Mouse (Mus musculus) CD4-positive naive resting alpha-beta T cell, adult 76 days (primary cell): ENCODE measurements around the gene Elmod2. TPM values are rescaled to one million over a fixed set of nuclear protein-coding genes. Genes with fewer than 3 reads are reported as not detected.

Experiments used
- total RNA-seq: library from RNA; stranded (reverse); gene quantifications from one replicate; pipeline ENCODE4 v1.2.4, GENCODE M21; 2023

Gene Elmod2
- total RNA-seq, result 7.0 TPM

DNA sequence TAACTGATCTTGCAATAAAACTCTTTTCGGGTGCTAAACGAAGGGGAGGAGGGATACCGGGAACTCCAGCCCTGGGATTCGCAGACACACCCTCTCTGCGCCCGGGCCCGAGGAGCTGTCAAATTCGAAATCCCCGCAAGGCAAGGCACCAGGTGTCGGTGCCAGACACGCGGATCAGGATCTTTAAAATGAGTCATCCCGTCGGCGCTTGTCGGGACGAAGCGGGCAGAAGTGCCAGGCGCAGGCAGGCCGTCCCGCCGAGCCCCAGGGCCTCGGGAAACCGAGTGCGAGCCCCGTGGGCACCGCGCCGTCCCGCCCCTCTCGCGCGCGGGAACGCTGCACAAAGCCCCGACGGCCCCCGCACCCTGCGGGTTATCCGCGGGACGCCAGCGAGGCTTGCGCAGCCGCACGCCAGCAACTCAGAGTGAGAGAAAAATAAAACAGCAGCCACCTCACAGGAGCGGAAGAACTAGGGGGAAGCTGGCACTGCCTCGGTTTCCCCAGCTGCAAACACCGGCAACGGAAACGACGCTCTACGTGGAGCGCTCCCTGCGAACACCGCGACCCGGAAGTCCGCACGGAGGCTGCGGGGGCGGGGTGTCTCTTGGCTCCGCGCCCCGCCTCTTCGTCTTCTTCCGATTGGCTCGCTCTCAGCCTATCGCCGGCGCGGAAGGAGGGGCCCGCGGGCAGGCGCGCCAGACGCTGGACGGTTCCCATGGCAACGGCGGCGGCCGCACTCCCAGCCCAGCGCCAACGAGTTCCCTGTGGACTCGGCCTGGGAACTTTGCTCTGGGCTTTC, at the start of gene Elmod2:
Elmod2 (minus strand) TSS at position 588 of the 799 bp plus-strand sequence.

DNA sequence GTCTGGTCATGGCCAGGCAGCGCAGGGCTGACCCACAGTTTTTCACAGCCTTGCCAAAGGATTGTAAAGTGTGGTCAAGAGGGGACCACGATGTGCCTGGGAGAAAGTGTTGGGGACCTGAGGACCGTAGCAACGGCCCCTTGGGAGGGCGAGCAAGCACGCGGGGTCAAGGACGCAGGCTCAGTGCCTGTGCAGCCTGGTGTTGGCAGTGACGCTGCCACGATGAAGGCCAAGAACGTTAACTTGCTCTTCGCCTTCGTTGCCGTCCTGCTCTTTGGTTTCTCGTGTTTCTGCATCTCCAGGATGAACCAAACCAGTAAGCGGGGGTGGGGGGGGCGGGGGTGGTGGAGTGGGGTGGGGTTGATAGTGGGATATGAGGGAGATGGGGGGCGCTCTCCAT, 16.0 kb upstream of the Elmod2 start, which contains the start of gene Mgat4d:
Mgat4d (plus strand) TSS at position 209 of the 400 bp plus-strand sequence.

DNA sequence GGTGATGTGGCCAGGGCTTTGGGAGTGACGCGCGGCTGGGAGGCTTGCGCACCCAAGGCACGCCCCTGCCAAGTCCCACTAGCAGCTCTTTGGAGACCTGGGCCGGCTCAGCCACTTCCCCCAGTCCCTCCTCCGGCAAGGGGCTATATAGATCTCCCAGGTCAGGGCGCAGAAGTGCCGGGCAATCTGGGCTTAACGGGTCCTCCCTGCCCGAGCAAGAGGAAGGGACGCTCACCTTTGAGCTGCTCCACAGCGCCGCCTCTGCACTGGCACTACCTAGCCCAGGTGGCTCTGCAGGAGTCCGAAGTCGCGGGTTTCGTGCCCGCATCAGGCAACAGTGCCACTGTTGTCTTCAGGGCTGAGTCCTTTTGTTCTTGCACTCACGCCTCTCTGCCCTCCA, 42.1 kb downstream of the Elmod2 start, which contains the start of gene Ucp1:
Ucp1 (plus strand) TSS at position 177 of the 400 bp plus-strand sequence.

Other genes with a start within 250 kb of the Elmod2 start
- 3.1 TPM for gene Tbc1d9, start 167.1 kb downstream of the Elmod2 start, total RNA-seq
- not detected for gene Gm10645, start 166.3 kb downstream of the Elmod2 start, total RNA-seq
- gene Ucp1, start 42.1 kb downstream of the Elmod2 start, total RNA-seq, result not detected
- not detected for gene Mgat4d, start 16.0 kb upstream of the Elmod2 start, total RNA-seq
- not detected for gene Clgn, start 57.4 kb upstream of the Elmod2 start, total RNA-seq
- gene Scoc, start 125.9 kb upstream of the Elmod2 start, total RNA-seq, result 22.9 TPM
- gene Olfr370, start 203.3 kb upstream of the Elmod2 start, total RNA-seq, result not detected
- gene Ndufb7, start 234.2 kb upstream of the Elmod2 start, total RNA-seq, result 57.7 TPM